Mouse (Mus musculus) adrenal gland, adult 18-20 months (tissue): ENCODE results near the gene Fut7. TPM values are rescaled to one million over a fixed set of nuclear protein-coding genes. Genes with fewer than 3 reads are reported as not detected.
"Not testable (repeated sequence)": the region's sequence is repeated elsewhere in the genome, so short reads cannot be mapped to it uniquely, and the experiment has no call there.

Experiments used
- DNase-seq, 2 experiments: peaks; one replicate each; pipeline ENCODE4 v3.0.0; 2021 to 2022; ENCODE audit warnings: low spot score in 2 of 2
- long read RNA-seq, 2 experiments: library from polyadenylated mRNA; stranded (forward); transcript quantifications; one replicate each; pipeline ENCODE4 v2.0.0; 2021
- total RNA-seq, 2 experiments: library from RNA; stranded (reverse); gene quantifications; 1 replicate in 1 of 2; 2 replicates in 1 of 2; pipeline ENCODE4 v1.2.3; 2021

The Fut7 gene
- under 1 TPM; 0.13 to 0.35 TPM for total RNA-seq
- long read RNA-seq, experiment 1: 0 reads
- long read RNA-seq, experiment 2: 0 reads

DNA sequence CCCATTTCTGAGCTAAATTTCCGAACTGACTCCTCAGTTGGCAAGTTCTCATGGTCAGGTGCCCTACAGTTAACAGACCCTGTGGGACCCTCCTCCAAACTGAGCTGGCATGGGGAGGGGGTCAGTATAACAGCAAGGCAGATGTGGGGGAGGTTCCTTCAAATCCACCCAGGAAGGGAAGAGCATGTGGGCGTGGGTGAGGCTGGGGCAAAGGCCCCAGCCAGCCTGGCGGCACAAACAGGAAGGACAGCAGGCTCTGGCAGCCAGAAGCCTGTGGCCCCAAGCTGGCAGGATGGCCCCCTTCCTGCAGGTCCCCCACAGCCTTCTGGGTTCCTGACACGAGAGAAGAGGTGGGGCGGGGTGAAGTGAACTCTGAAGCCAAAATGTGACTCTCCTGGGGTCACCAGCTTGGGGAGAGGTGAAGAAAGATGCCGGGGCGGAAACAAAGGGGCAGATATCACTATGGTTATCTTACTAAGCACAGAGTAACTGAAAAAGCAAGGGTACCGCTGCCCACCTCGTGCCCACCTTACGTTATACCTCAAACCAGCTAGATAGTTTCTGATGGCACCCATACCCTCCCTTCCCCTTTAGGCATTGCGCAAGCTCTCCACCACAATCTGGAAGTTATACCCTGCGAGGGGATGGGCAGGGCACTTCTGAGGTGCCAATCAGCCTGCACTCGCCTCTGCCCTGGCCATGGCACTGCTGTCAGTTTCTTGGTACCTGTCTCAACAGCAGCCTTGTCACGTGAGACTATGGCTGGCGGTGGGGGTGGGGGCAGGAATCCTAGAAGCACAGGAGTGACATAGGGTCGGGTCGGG lies at the start of gene Fut7:
Fut7 (plus strand) TSS at position 681 of the 824 bp plus-strand sequence.
- no peak for DNase-seq

- DNase-seq: no peak
Observed at GRCm38 (mm10) chr2:25373431-25373830, 49.6 kb upstream of the Fut7 start.

DNA sequence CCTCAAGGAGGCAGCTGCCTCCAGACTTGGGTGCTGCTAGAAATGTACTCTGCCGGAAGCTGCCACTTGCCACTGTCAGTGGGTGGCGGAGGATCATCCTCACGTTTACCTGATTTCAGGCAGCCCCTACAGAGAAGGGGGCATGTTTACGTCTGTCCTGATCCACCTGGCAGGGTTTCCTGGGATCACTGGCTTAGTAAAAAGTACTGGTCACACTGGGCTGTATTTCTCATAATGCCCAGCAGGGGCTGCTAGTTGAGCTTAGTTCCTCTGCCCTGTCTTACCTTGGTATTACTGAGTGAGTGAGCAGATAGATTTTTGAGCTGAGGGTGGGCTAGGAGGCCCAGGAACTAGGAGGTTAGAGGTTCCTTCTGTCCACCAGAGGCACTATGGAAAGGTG lies 46.5 kb upstream of the Fut7 start:
- peak in 1 of 2 experiments; percentile 40 for DNase-seq

DNA sequence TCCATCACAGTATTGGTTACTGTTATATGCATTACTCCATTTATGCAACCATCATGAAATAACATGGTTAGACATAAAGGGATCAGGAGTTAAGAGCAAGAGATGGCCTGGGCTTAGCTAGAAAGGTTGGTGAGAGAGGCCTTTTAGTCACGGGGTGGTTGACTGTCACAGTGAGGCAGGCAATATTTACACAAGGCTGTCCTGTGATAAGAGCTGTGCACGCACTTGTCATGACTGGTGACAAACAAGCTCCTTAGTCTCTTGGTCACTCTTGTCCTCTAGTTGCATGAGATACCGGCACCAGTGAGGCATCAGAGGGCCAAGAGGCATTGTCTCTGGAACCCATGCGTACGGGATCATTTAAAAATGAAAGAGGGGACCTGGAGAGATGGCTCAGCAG lies 38.6 kb upstream of the Fut7 start:
- no peak for DNase-seq

DNA sequence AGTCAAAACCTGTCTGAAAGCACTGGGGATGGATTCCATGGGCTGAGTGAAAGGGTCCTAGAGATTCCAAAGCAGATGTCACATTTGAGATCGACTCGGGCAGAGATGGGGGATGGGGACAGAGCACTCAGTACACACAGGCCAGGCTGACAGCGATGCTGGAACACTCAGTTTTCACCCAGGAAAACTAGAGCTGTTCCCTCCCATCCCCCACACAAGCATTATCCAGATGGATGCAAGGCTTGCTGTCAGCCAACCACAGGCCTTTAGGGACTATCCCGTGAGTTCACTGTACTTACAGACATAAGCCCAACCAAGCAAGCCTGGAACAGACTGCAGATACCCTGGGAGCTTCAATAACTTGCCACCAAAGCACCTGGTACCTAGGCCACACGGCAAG lies 31.8 kb upstream of the Fut7 start:
- DNase-seq: no peak

GRCm38 (mm10) chr2:25394281-25395221 lies 28.5 kb upstream of the Fut7 start:
- no peak for DNase-seq

- DNase-seq: peak in 1 of 2 experiments; percentile 35
Observed at GRCm38 (mm10) chr2:25395721-25396596, 27.1 kb upstream of the Fut7 start, which contains the start of gene Entpd2. Entpd2 (plus strand) TSS chr2:25395874.

GRCm38 (mm10) chr2:25396597-25396983 lies 26.5 kb upstream of the Fut7 start:
- no peak for DNase-seq

DNA sequence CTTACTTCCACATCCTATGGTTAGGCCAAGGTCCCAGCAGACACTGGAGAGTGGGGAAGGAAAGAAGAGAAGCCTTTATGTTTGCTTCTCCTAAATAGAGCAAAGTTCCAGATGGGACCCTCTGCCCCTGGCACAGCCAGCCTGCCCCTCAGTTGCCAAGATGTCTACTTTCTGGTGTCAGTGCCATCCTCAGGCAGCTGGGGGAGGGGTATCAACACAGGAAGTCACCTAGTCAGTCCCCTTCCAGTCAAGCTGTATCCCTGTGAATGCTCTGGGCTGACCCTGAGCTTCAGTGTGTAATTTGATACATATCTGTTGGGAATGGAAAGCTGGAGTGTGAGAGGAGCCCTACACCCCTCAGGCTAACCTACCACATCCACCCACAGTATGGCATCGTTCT lies 26.1 kb upstream of the Fut7 start:
- DNase-seq: no peak

DNA sequence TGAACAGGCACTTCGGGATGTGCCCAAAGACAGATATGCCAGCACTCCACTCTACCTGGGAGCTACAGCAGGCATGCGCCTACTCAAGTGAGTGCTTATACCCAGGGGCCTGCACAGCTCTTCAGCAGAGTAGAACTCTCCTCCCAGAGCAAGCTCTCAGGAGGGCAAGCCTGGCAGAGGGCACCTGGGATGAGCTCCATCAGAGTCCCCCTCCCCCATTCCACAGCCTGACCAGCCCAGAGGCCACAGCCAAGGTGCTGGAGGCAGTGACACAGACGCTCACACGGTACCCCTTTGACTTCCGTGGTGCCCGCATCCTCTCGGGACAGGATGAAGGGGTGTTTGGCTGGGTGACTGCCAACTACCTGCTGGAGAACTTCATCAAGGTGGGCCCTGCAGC lies 25.0 kb upstream of the Fut7 start:
- DNase-seq: no peak

GRCm38 (mm10) chr2:25399051-25399450 lies 24.0 kb upstream of the Fut7 start, which contains the start of gene Npdc1:
Npdc1 (plus strand) TSS chr2:25399351.
- no peak for DNase-seq

- no peak for DNase-seq
Observed at GRCm38 (mm10) chr2:25400291-25400690, 22.8 kb upstream of the Fut7 start.

- peak; percentile 63 to 69 for DNase-seq
Observed at GRCm38 (mm10) chr2:25400764-25401163, 22.3 kb upstream of the Fut7 start.

DNA sequence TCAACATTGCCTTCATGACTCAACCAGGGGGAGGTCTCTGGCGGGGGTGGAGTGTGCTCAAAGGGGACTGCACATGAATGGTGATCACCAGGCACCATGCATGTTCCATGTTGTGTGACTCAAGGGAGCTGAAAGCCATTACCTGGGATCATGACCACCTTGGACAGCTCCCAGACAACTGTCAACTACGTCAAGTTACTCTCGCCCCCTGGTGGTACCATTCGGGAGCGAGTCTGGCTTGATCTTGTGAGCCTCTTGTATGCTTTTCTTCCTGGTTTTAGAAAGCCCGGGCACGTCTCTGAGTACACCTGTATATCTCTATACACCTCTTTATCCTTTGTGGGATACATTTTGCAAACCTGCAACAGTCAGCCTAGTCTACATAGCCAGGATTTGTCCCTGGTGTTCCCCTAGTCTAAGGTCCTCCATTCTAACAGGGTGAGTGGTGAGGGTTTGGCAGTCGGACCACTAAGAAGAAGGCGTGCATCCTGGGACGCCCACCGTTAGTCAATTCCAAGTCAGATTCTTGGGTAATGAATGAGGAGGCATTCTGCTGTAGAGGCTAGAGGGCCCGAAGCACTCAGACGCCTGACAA lies 20.6 kb upstream of the Fut7 start:
- peak; percentile 46 to 63 for DNase-seq

GRCm38 (mm10) chr2:25402972-25403601 lies 20.0 kb upstream of the Fut7 start:
- peak; percentile 68 to 73 for DNase-seq

- DNase-seq: no peak
Observed at GRCm38 (mm10) chr2:25403994-25404393, 19.1 kb upstream of the Fut7 start.

DNA sequence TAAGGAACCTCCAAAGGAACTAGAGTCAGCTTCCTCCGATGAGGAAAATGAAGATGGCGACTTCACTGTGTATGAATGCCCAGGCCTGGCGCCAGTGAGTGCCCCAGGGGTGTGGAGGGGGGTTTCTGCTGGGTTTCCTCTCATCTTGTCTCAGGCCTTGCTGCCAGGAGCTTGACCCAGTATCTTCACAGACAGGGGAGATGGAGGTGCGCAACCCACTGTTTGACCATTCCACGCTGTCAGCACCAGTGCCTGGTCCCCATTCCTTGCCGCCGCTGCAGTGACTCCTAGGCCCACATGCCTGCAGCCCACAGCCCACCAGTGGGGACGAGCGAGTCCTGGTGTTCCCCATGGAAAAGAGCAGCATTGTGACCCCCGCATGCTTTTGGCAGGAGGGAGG lies 14.2 kb upstream of the Fut7 start:
- no peak for DNase-seq

DNA sequence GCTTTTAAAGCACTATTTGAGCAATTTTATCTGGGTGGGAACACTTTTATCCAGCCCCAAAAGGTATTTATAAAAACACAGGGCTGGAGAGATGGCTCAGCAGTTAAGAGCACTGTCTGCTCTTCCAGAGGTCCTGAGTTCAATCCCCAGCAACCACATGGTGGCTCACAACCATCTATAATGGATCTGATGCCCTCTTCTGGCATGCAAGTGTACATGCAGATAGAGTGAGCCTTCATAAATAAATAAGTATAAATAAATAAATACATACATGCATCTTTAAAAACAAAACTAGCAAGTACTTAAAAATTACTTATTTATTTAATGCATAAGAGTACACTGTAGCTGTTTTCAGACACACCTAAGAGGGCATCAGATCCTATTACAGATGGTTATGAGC lies 9.6 kb upstream of the Fut7 start:
- not testable (repeated sequence) for DNase-seq

GRCm38 (mm10) chr2:25417426-25417825 lies 5.6 kb upstream of the Fut7 start:
- DNase-seq: no peak

DNA sequence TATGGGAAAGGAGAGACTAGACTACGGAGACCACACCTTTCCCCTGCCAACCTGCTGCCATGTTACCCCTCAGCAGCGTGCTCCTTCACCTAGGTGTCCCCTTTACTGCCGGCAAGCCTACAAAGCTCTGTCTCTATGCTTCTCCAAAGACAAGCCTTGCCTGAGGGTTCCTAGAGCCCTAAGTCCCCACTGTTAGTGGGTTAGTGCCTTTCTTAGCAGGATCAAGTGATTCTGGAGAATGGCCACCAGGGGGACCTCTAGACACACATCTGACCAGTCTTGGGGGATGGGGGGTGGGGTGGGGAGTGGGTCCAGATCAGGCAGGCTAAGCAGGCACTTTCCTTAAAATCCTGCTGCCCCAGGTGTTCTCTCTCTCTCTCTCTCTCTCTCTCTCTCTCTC lies 1.2 kb upstream of the Fut7 start:
- DNase-seq: peak; percentile 32 to 42
